Mouse (Mus musculus): ENCODE data around the gene Noxred1. TPM values are rescaled to one million over a fixed set of nuclear protein-coding genes. Genes with fewer than 3 reads are reported as not detected.
A peak's percentile ranks its signal among the peaks of the same experiment; 100 is the strongest.

Noxred1 gene
- polyA plus RNA-seq, 1 experiment from 2014 or later: 0.21 TPM

GRCm38 (mm10) chr12:87250161-87250560 is 11.6 kb upstream of the Noxred1 start:
- no peak for TF ChIP-seq CTCF (IDR thresholded peaks at IDR 0.05; ENCODE audit: low read depth)
- Histone ChIP-seq H3K27ac (ENCODE audit: low read depth, low read length) (no peak overlapping the region), H3K4me3 (ENCODE audit: low read depth, low read length) (no peak overlapping the region), H3K9me3 (ENCODE audit: control insufficient read depth) (no peaks in the 10 kb centered on the region), H3K27me3 (replicated peaks; ENCODE audit: control insufficient read depth, insufficient read depth, low read length) (no peaks in the 10 kb centered on the region), H3K4me1 (replicated peaks; ENCODE audit: control insufficient read depth, insufficient read depth, low read length) (no peaks in the 10 kb centered on the region), H3K9ac (ENCODE audit: low read depth, low read length) (no peak overlapping the region), H3K36me3 (ENCODE audit: control insufficient read depth, insufficient read depth) (peaks cover 76% of the 10 kb centered on the region), H3K4me2 (replicated peaks; ENCODE audit: low read depth) (no peak overlapping the region)
- no peak for ATAC-seq
- 79% methylated on average over 6 of the region's 6 CpGs for WGBS

DNA sequence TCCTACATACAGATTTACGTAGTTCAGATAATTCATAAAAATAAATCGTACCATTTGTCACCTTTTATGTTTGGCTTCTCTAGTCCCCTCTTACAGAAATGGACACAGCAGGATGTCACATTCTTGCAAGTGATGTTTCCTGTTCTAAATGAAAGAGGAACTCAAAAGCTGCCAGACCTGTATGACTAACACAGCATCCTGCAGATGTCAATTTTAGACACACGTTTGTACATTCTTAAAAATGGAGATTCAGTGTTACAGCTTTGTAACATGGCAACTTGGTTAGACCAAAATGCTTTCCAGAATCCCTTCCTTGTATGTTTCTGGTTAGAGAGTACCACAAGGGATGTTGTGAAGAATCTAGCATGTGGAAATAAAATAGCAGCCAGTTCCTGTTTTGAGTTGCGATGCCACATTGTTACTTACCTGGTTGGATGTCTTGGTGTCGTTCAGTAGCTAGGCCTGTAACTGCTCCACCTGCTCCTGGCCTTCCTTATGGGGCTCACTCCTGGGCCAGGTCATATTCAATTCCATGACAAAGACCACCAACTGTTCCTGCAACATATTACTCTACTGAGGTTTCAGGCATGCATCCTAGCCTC is 1.5 kb downstream of the Noxred1 start:
- H3K9ac ChIP-seq (ENCODE audit: low read depth, low read length): no peak overlapping the region
- H3K4me1 ChIP-seq (replicated peaks; ENCODE audit: control insufficient read depth, insufficient read depth, low read length): no peaks in the 10 kb centered on the region
- no peak overlapping the region for H3K4me3 ChIP-seq (ENCODE audit: low read depth, low read length)
- no peaks in the 10 kb centered on the region for H3K9me3 ChIP-seq (ENCODE audit: control insufficient read depth)
- H3K27me3 ChIP-seq (replicated peaks; ENCODE audit: control insufficient read depth, insufficient read depth, low read length): no peaks in the 10 kb centered on the region
- no peak overlapping the region for H3K27ac ChIP-seq (ENCODE audit: low read depth, low read length)
- H3K36me3 ChIP-seq (ENCODE audit: control insufficient read depth, insufficient read depth): peaks cover 42% of the 10 kb centered on the region
- TF ChIP-seq CTCF (IDR thresholded peaks at IDR 0.05; ENCODE audit: low read depth): no peak
- ATAC-seq: no peak
- H3K4me2 ChIP-seq (replicated peaks; ENCODE audit: low read depth): no peak overlapping the region
- 84% methylated on average over 5 of the region's 5 CpGs for WGBS

- no peaks in the 10 kb centered on the region for H3K36me3 ChIP-seq (ENCODE audit: control insufficient read depth, insufficient read depth)
- no peak for ATAC-seq
- H3K27ac ChIP-seq (ENCODE audit: low read depth, low read length): no peak overlapping the region
- no peaks in the 10 kb centered on the region for H3K4me1 ChIP-seq (replicated peaks; ENCODE audit: control insufficient read depth, insufficient read depth, low read length)
- no peak overlapping the region for H3K9ac ChIP-seq (ENCODE audit: low read depth, low read length)
- no peak for TF ChIP-seq CTCF (IDR thresholded peaks at IDR 0.05; ENCODE audit: low read depth)
- no peaks in the 10 kb centered on the region for H3K27me3 ChIP-seq (replicated peaks; ENCODE audit: control insufficient read depth, insufficient read depth, low read length)
- no peaks in the 10 kb centered on the region for H3K9me3 ChIP-seq (ENCODE audit: control insufficient read depth)
- H3K4me2 ChIP-seq (replicated peaks; ENCODE audit: low read depth): no peak overlapping the region
- H3K4me3 ChIP-seq (ENCODE audit: low read depth, low read length): no peak overlapping the region
Measured at GRCm38 (mm10) chr12:87230379-87230895, 8.1 kb downstream of the Noxred1 start.

- Histone ChIP-seq H3K36me3 (ENCODE audit: control insufficient read depth, insufficient read depth) (no peaks in the 10 kb centered on the region), H3K4me3 (ENCODE audit: low read depth, low read length) (no peak overlapping the region), H3K27me3 (replicated peaks; ENCODE audit: control insufficient read depth, insufficient read depth, low read length) (no peaks in the 10 kb centered on the region), H3K9ac (ENCODE audit: low read depth, low read length) (no peak overlapping the region), H3K4me1 (replicated peaks; ENCODE audit: control insufficient read depth, insufficient read depth, low read length) (no peaks in the 10 kb centered on the region), H3K9me3 (ENCODE audit: control insufficient read depth) (no peaks in the 10 kb centered on the region), H3K4me2 (replicated peaks; ENCODE audit: low read depth) (no peak overlapping the region), H3K27ac (ENCODE audit: low read depth, low read length) (no peak overlapping the region)
- no peak for TF ChIP-seq CTCF (IDR thresholded peaks at IDR 0.05; ENCODE audit: low read depth)
- ATAC-seq: no peak
- WGBS: 83% methylated on average over 2 of the region's 2 CpGs
Measured at GRCm38 (mm10) chr12:87229633-87230032, 8.9 kb downstream of the Noxred1 start.

GRCm38 (mm10) chr12:87226801-87227200 is 11.7 kb downstream of the Noxred1 start:
- H3K4me3 ChIP-seq (ENCODE audit: low read depth, low read length): no peak overlapping the region
- no peaks in the 10 kb centered on the region for H3K4me1 ChIP-seq (replicated peaks; ENCODE audit: control insufficient read depth, insufficient read depth, low read length)
- no peaks in the 10 kb centered on the region for H3K9me3 ChIP-seq (ENCODE audit: control insufficient read depth)
- no peak overlapping the region for H3K27ac ChIP-seq (ENCODE audit: low read depth, low read length)
- TF ChIP-seq CTCF (IDR thresholded peaks at IDR 0.05; ENCODE audit: low read depth): 0 out of 2 replicates have a peak, but pooled peaks have one; percentile 6
- no peak for ATAC-seq
- no peaks in the 10 kb centered on the region for H3K36me3 ChIP-seq (ENCODE audit: control insufficient read depth, insufficient read depth)
- no peak overlapping the region for H3K4me2 ChIP-seq (replicated peaks; ENCODE audit: low read depth)
- 74% methylated on average over 7 of the region's 7 CpGs for WGBS
- no peak overlapping the region for H3K9ac ChIP-seq (ENCODE audit: low read depth, low read length)
- H3K27me3 ChIP-seq (replicated peaks; ENCODE audit: control insufficient read depth, insufficient read depth, low read length): no peaks in the 10 kb centered on the region

DNA sequence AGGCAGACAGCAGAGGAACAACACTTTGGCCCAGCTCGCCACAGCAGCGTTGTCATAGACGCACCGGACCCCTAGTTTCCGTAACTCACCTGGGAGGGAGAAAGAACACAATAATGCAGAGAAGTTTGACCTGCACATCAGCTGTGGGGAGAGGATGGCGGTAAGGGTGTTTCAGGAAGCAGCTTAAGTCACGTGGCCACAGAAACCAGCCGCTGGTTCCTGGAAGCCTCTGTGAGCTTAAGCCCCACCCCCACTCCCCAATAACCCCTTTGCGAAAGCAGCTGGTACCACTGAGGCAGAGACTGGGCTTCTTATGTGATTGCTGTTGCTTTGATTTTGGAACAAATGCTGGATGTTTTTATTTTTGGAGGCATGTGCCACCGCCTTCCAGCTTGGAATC is 13.6 kb downstream of the Noxred1 start:
- ATAC-seq: no peak
- H3K4me3 ChIP-seq (ENCODE audit: low read depth, low read length): no peak overlapping the region
- no peak overlapping the region for H3K9ac ChIP-seq (ENCODE audit: low read depth, low read length)
- no peak for TF ChIP-seq CTCF (IDR thresholded peaks at IDR 0.05; ENCODE audit: low read depth)
- H3K36me3 ChIP-seq (ENCODE audit: control insufficient read depth, insufficient read depth): no peaks in the 10 kb centered on the region
- H3K27me3 ChIP-seq (replicated peaks; ENCODE audit: control insufficient read depth, insufficient read depth, low read length): no peaks in the 10 kb centered on the region
- H3K4me2 ChIP-seq (replicated peaks; ENCODE audit: low read depth): no peak overlapping the region
- no peaks in the 10 kb centered on the region for H3K9me3 ChIP-seq (ENCODE audit: control insufficient read depth)
- H3K27ac ChIP-seq (ENCODE audit: low read depth, low read length): no peak overlapping the region
- no peaks in the 10 kb centered on the region for H3K4me1 ChIP-seq (replicated peaks; ENCODE audit: control insufficient read depth, insufficient read depth, low read length)
- WGBS: 74% methylated on average over 10 of the region's 10 CpGs

Data from intestine, postnatal 0 days (tissue).